Mouse (Mus musculus): ENCODE results near the gene Rhox7a. TPM values are rescaled to one million over a fixed set of nuclear protein-coding genes. Genes with fewer than 3 reads are reported as not detected.
"Not testable (repeated sequence)": the region's sequence is repeated elsewhere in the genome, so short reads cannot be mapped to it uniquely, and the experiment has no call there.

The Rhox7a gene
- not detected in 2 replicates for polyA plus RNA-seq (2014; fragmentation: Nextera tagmentation; extraction: Ambion mirVana)

DNA sequence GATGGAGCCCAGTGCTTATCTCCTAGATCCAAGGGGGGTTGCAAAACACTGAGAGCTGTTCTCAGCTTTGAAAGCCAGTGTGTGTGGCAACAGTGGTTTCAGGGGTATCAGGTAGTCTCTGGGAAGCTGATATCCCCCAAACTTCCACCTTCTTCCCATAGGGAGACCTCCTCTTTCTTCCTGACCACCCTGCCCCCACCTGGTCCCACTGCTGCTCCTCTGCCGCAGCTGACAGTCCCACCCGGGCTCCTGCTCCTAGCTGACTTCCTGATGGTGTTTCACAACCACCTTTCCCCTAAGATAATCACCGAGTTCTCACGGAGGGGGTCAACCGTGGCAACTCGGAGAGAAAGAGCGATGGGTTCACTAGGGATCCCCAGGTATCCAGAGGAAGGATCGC, at the start of gene Rhox7a:
Gene Rhox7a (plus strand): TSS at position 301 of the 400 bp plus-strand sequence.
- ATAC-seq (ENCODE audit: low FRiP score); H3K4me3 ChIP-seq (ENCODE audit: low read depth, low read length); H3K4me2 ChIP-seq (replicated peaks; ENCODE audit: low read depth, low read length); H3K27ac ChIP-seq (ENCODE audit: low read depth, low read length); H3K27me3 ChIP-seq (ENCODE audit: control insufficient read depth, insufficient read depth, low read length); H3K9me3 ChIP-seq (ENCODE audit: control insufficient read depth, low read length); H3K4me1 ChIP-seq (replicated peaks; ENCODE audit: control insufficient read depth, insufficient read depth, low read length); H3K36me3 ChIP-seq (ENCODE audit: control insufficient read depth, insufficient read depth, low read length); H3K9ac ChIP-seq (ENCODE audit: low read depth, low read length); DNase-seq (ENCODE audit: low spot score): not testable (repeated sequence)
- 75% methylated on average over 8 of the region's 8 CpGs for WGBS

DNA sequence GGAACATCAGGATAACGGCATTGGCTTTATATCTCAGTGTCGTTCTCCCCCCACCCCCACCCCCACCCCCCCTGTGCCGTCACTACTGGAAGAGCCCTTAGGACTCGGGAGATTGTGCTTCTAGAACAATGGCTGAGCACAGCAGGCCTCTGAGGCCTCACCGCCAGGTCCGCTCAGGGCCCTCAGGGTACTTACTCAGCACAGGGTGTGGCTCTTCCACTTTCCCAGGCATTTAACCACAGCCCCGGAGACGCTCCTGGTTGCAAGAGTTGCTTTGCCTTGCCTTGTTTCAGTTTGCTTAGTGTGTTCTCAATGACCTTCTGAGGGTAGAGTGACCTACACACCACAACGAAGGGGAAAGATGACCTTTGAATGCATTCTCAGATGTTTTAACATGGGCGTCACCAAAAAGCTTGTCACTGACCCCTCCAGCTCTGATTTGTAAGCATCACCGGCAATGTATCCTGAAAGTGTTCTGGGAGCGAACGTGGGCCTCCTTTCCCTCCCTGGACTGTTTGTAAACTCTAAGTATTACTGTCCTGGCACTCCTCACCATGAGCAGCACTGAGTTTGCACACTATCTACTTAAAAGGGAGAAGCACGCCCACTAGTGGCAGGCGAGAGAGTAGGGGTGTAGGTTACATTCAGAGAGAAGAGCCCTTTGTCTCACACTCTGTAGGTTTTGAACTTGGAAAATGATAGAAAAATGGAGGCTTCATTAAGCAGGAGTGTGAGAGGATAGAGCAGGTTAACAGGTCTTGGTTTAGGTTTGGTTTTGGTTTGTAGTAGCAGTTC, 24.0 kb upstream of the Rhox7a start:
- Histone ChIP-seq H3K4me1 (replicated peaks; ENCODE audit: control insufficient read depth, insufficient read depth, low read length) (no peaks in the 10 kb centered on the region), H3K36me3 (ENCODE audit: control insufficient read depth, insufficient read depth, low read length) (no peaks in the 10 kb centered on the region), H3K4me2 (replicated peaks; ENCODE audit: low read depth, low read length) (no peak overlapping the region), H3K9me3 (ENCODE audit: control insufficient read depth, low read length) (no peaks in the 10 kb centered on the region), H3K27me3 (ENCODE audit: control insufficient read depth, insufficient read depth, low read length) (no peaks in the 10 kb centered on the region), H3K27ac (ENCODE audit: low read depth, low read length) (no peak overlapping the region), H3K9ac (ENCODE audit: low read depth, low read length) (no peak overlapping the region), H3K4me3 (ENCODE audit: low read depth, low read length) (no peak overlapping the region)
- 85% methylated on average over 15 of the region's 15 CpGs for WGBS
- no peak for DNase-seq (ENCODE audit: low spot score)
- ATAC-seq (ENCODE audit: low FRiP score), result no peak

DNA sequence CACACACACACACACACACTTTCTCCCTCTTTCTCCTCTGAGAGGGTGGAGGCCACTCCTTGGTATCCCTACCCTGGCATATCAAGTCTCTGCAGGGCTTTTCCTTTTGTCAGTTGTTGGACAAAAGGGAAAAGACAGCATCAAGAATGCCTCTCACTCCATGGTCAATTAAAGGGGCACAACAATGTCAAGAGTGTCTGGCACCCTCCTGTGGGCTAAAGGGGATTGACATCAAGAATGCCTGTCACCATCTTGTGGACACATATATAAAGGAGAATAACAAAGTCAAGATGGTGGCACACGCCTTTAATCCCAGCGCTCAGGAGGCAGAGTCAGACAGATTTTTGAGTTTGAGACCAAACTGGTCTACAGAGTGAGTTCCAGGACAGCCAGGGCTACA, 22.1 kb upstream of the Rhox7a start:
- no peak for DNase-seq (ENCODE audit: low spot score)
- Histone ChIP-seq H3K4me3 (ENCODE audit: low read depth, low read length) (no peak overlapping the region), H3K36me3 (ENCODE audit: control insufficient read depth, insufficient read depth, low read length) (no peaks in the 10 kb centered on the region), H3K4me2 (replicated peaks; ENCODE audit: low read depth, low read length) (no peak overlapping the region), H3K4me1 (replicated peaks; ENCODE audit: control insufficient read depth, insufficient read depth, low read length) (no peaks in the 10 kb centered on the region), H3K27me3 (ENCODE audit: control insufficient read depth, insufficient read depth, low read length) (no peaks in the 10 kb centered on the region), H3K9me3 (ENCODE audit: control insufficient read depth, low read length) (no peaks in the 10 kb centered on the region), H3K27ac (ENCODE audit: low read depth, low read length) (no peak overlapping the region), H3K9ac (ENCODE audit: low read depth, low read length) (no peak overlapping the region)
- ATAC-seq (ENCODE audit: low FRiP score), result no peak
- WGBS, result 81% methylated on average over 2 of the region's 2 CpGs

DNA sequence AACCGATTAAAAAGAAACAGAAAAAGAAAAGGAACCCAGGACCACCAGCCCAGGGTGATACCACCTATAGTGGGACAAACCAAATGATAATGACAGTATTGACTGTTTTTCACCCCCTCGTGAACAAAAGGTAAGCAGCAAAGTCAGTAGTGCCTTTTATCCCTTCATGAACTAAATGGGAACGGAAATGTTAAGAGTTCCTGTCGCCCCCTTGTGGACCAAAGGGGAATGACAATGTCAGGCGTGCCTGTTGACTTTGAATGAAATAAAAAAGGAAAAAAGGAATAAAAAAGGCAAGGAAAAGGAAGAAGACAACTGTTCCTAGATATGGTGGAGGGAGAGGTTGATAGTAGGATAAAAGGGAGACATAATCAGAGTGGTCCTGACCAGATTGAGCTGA, 20.3 kb upstream of the Rhox7a start:
- no peaks in the 10 kb centered on the region for H3K9me3 ChIP-seq (ENCODE audit: control insufficient read depth, low read length)
- H3K4me3 ChIP-seq (ENCODE audit: low read depth, low read length), result no peak overlapping the region
- 28% methylated on average over 5 of the region's 5 CpGs for WGBS

DNA sequence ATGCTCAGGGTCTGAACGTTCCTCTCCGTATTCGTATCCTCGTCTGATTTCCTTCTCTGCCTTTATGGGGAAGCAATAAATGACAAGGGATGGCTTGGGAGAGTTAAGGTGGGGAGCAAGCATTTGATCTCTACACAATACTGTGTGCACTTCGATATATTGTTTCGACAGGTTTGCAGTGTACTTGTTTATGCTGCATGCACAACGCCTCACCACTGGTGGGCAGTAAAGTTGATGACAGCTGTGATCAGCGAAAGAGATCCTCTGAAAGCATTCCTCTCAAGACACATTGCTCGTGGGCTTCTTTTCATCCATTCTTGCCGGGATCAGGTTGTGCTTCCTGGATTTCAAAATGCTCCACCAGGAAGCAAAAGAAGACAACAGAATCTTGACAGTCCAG, 15.8 kb upstream of the Rhox7a start:
- H3K9ac ChIP-seq (ENCODE audit: low read depth, low read length), result no peak overlapping the region
- H3K27me3 ChIP-seq (ENCODE audit: control insufficient read depth, insufficient read depth, low read length), result no peaks in the 10 kb centered on the region
- no peaks in the 10 kb centered on the region for H3K9me3 ChIP-seq (ENCODE audit: control insufficient read depth, low read length)
- WGBS, result 77% methylated on average over 10 of the region's 10 CpGs
- ATAC-seq (ENCODE audit: low FRiP score) (no peak), DNase-seq (ENCODE audit: low spot score) (no peak)
- H3K4me1 ChIP-seq (replicated peaks; ENCODE audit: control insufficient read depth, insufficient read depth, low read length), result no peaks in the 10 kb centered on the region
- H3K4me3 ChIP-seq (ENCODE audit: low read depth, low read length), result no peak overlapping the region
- H3K27ac ChIP-seq (ENCODE audit: low read depth, low read length), result no peak overlapping the region
- no peaks in the 10 kb centered on the region for H3K36me3 ChIP-seq (ENCODE audit: control insufficient read depth, insufficient read depth, low read length)
- H3K4me2 ChIP-seq (replicated peaks; ENCODE audit: low read depth, low read length), result no peak overlapping the region

More for the DNA sequence above, 20.3 kb upstream of the Rhox7a start:
- no peak overlapping the region for H3K9ac ChIP-seq (ENCODE audit: low read depth, low read length)
- H3K27ac ChIP-seq (ENCODE audit: low read depth, low read length), result no peak overlapping the region
- H3K27me3 ChIP-seq (ENCODE audit: control insufficient read depth, insufficient read depth, low read length), result no peaks in the 10 kb centered on the region
- ATAC-seq (ENCODE audit: low FRiP score), result no peak
- DNase-seq (ENCODE audit: low spot score), result peak; percentile 49
- no peak overlapping the region for H3K4me2 ChIP-seq (replicated peaks; ENCODE audit: low read depth, low read length)
- H3K4me1 ChIP-seq (replicated peaks; ENCODE audit: control insufficient read depth, insufficient read depth, low read length), result no peaks in the 10 kb centered on the region
- no peaks in the 10 kb centered on the region for H3K36me3 ChIP-seq (ENCODE audit: control insufficient read depth, insufficient read depth, low read length)

DNA sequence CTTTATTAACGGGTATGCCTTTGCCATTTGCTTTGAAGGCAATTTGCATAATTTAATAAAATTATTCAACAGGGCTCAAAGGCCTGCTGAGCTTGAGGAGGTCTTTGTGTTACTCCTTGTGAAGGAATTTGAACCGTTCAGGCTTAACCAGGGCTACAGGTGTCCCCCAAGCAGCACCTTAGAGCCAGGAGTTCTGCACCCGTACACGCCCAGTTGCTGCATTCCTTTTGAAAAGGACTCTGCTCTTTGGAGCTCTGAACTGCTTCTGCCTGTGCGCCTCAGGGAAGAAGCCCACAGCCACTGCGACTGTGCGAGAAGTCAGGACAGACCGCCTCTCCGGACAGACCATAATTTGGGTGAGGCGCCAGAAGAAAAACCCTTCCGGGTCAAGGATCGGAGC, 4.9 kb upstream of the Rhox7a start, which contains the start of gene Rhox6:
Gene Rhox6 (plus strand): TSS at position 301 of the 400 bp plus-strand sequence.
- H3K27ac ChIP-seq (ENCODE audit: low read depth, low read length); H3K36me3 ChIP-seq (ENCODE audit: control insufficient read depth, insufficient read depth, low read length); H3K4me1 ChIP-seq (replicated peaks; ENCODE audit: control insufficient read depth, insufficient read depth, low read length); ATAC-seq (ENCODE audit: low FRiP score); H3K9me3 ChIP-seq (ENCODE audit: control insufficient read depth, low read length); H3K4me2 ChIP-seq (replicated peaks; ENCODE audit: low read depth, low read length); H3K27me3 ChIP-seq (ENCODE audit: control insufficient read depth, insufficient read depth, low read length); DNase-seq (ENCODE audit: low spot score); H3K4me3 ChIP-seq (ENCODE audit: low read depth, low read length); H3K9ac ChIP-seq (ENCODE audit: low read depth, low read length): not testable (repeated sequence)
- 89% methylated on average over 4 of the region's 12 CpGs for WGBS

DNA sequence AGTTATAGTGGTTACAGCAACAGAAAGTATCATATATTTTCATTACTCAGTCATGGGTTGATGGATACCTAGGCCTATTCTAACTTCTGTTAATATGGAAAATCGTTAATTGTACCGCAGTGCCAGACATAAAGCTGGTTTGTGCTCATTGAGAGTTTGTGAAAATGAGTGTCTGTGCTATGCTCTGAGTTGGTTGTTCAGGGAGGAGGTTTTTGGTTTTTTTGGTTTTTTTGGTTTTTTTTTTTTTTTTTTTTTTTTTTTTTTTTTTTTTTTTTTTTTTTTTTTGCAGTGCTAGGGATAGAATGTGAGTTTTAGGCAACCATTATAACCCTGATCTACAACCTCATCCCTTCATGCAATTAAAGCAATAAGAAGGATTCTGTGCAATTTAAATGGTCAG, 40.2 kb downstream of the Rhox7a start:
- H3K27ac ChIP-seq (ENCODE audit: low read depth, low read length), result no peak overlapping the region
- no peaks in the 10 kb centered on the region for H3K9me3 ChIP-seq (ENCODE audit: control insufficient read depth, low read length)
- DNase-seq (ENCODE audit: low spot score), result no peak
- H3K4me3 ChIP-seq (ENCODE audit: low read depth, low read length), result no peak overlapping the region
- no peaks in the 10 kb centered on the region for H3K4me1 ChIP-seq (replicated peaks; ENCODE audit: control insufficient read depth, insufficient read depth, low read length)
- WGBS, result 100% methylated on average over 2 of the region's 2 CpGs
- no peaks in the 10 kb centered on the region for H3K36me3 ChIP-seq (ENCODE audit: control insufficient read depth, insufficient read depth, low read length)
- no peak overlapping the region for H3K9ac ChIP-seq (ENCODE audit: low read depth, low read length)
- ATAC-seq (ENCODE audit: low FRiP score), result no peak
- H3K4me2 ChIP-seq (replicated peaks; ENCODE audit: low read depth, low read length), result no peak overlapping the region
- no peaks in the 10 kb centered on the region for H3K27me3 ChIP-seq (ENCODE audit: control insufficient read depth, insufficient read depth, low read length)

DNA sequence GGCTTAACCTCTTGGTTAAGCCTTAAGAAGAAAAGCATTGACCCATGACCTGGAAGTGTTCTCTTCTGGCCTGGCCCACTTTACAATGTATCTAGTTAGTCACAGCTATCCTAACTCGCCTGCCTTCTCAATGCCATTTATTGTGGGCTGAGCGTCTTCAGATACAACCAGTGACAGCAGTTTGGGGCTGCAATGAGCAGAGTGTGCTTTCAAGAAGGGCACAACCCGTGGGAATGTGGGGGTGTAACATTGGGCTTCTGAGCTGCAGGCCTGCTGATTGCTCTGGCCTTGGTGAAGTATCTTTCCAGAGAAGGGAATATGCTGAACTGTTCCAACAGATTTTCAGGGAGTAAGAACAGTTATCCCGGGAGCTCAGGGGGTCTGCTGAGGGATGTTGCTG, 47.4 kb downstream of the Rhox7a start, which contains the start of gene Rhox8:
Gene Rhox8 (minus strand): TSS at position 101 of the 400 bp plus-strand sequence.
- ATAC-seq (ENCODE audit: low FRiP score) (no peak), DNase-seq (ENCODE audit: low spot score) (no peak)
- Histone ChIP-seq H3K9me3 (ENCODE audit: control insufficient read depth, low read length) (no peaks in the 10 kb centered on the region), H3K27ac (ENCODE audit: low read depth, low read length) (no peak within 1 kb of the TSS), H3K4me1 (replicated peaks; ENCODE audit: control insufficient read depth, insufficient read depth, low read length) (no peaks in the 10 kb centered on the region), H3K9ac (ENCODE audit: low read depth, low read length) (no peak within 1 kb of the TSS), H3K27me3 (ENCODE audit: control insufficient read depth, insufficient read depth, low read length) (no peaks in the 10 kb centered on the region), H3K36me3 (ENCODE audit: control insufficient read depth, insufficient read depth, low read length) (no peaks in the 10 kb centered on the region), H3K4me3 (ENCODE audit: low read depth, low read length) (no peak within 1 kb of the TSS), H3K4me2 (replicated peaks; ENCODE audit: low read depth, low read length) (no peak within 1 kb of the TSS)
- WGBS, result 81% methylated on average over 4 of the region's 4 CpGs
